Mouse (Mus musculus): ENCODE measurements at regions not wholly inside any gene's neighbourhood (a gene's known extent, or its start where the extent isn't known, plus 50 kb on each side); places are given as distances from the start of the nearest gene placed in this dataset.
"Not testable (repeated sequence)": the region's sequence is repeated elsewhere in the genome, so short reads cannot be mapped to it uniquely, and the experiment has no call there.

DNA sequence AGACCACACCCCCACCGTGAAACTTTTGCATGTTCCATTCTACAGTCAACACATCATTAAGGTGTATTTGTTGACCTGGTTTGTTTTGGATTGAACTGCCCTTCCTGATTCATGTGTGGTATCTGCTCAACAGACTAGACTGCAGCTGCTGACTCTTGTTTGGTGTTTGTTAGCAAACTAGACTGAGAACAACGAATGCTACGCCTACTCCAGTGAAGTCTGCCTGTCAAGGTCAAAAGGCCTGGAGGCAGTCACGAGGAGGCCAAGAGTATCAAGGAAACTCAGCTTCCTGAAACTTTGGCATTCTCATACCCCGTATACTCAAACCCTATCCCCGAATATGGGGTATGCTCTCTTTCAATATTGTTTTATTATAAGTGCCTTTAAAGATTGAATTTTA is 194.2 kb upstream of the Spin1 start:
- not testable (repeated sequence) for DNase-seq (ENCODE audit: low spot score in 2 of 2)

- DNase-seq (ENCODE audit: low spot score in 2 of 2): no peak
These were observed 193.8 kb upstream of the Spin1 start for GRCm38 (mm10) chr13:50906910-50907309.

DNA sequence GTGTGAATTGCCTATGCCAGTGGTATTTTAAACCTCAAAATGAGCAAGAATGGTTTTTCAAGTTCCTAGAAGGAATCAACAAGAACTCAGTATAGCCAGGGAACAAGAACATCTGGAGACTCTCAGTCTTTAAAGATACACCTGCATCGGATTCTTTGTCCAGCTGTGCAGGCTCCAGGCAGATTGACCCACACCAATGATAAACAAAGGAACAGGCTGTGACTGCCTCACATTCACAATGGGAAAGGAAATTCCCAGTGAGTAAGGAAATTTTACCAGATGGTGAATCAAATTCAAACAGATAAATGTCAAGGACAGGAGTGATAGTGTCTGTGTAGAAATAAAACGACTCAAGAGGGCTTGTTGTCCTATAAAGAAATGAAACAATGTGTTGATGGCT is 187.9 kb upstream of the Spin1 start:
- not testable (repeated sequence) for DNase-seq (ENCODE audit: low spot score in 2 of 2)

DNA sequence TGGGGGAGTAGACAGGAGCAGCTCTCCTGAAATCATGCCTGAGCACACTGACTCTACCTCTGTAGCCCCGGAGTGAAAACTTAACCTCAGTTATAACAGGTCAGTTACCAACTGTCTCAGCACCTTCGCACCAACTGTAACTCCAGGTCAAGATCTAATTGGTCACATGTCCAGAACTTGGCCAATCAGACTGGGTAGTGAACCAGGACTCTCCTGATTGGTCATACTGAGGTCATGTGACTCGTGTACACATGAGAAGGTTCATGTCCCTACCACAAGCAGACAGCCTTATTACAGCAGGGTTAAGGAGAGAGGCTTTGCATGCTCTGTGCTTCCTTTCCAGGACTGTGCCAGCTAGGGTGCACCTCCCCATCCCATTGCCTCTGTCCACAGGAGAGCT is 166.7 kb upstream of the Spin1 start:
- DNase-seq (ENCODE audit: low spot score in 2 of 2): not testable (repeated sequence)

- DNase-seq (ENCODE audit: low spot score in 2 of 2): no peak
These were observed 158.1 kb upstream of the Spin1 start for GRCm38 (mm10) chr13:50942561-50942960.

DNA sequence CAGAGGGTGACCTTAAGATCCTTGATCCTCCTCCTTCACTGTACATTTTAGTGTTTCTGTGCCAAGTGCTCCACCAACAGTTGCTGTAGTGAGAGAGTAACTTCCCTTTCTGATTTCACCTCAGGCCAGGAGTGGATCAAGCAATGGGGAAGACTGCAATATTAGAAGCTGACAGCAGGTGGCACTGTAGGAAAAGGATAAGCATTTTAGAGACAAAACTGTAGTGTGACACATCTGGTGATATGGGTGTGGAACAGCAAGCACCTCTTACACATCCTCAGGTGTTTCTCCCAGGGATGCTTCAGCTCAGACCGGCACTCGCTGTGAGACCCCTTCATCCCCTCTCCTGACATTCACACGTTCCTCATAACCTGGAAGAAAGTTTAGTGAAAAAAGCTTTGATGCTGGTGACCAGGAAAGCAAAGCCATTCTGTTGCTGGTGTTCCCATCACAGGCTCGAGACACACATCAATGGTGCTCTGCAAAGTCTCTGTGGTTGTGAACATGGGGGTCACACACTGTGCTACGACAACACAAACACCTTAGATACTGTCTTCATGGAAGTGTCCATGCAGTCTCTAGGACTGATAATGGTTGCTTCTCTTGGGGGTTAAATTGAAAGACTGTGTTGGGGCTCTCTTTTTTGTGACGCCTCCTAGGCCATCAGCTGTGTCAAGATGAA is 151.0 kb upstream of the Spin1 start:
- DNase-seq (ENCODE audit: low spot score in 2 of 2): peak; percentile 79 to 88

DNA sequence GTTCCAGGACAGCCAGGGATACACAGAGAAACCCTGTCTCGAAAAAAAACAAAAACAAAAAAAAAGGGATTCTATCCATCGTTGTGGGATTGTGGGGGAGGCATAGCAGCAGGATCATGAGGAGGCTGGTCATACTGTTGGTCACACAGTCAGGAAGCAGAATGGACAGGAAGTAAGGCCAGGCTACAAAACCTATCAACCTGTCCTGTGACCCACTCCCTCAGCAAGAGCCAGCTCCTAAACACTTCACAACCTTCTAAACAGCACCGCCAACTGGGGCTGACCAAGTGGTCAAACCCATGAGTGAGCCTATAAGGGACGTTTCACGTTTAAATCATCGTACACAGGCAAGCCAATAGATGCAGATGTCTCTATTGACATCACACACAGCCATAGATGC is 146.0 kb upstream of the Spin1 start:
- no peak for DNase-seq (ENCODE audit: low spot score in 2 of 2)

DNA sequence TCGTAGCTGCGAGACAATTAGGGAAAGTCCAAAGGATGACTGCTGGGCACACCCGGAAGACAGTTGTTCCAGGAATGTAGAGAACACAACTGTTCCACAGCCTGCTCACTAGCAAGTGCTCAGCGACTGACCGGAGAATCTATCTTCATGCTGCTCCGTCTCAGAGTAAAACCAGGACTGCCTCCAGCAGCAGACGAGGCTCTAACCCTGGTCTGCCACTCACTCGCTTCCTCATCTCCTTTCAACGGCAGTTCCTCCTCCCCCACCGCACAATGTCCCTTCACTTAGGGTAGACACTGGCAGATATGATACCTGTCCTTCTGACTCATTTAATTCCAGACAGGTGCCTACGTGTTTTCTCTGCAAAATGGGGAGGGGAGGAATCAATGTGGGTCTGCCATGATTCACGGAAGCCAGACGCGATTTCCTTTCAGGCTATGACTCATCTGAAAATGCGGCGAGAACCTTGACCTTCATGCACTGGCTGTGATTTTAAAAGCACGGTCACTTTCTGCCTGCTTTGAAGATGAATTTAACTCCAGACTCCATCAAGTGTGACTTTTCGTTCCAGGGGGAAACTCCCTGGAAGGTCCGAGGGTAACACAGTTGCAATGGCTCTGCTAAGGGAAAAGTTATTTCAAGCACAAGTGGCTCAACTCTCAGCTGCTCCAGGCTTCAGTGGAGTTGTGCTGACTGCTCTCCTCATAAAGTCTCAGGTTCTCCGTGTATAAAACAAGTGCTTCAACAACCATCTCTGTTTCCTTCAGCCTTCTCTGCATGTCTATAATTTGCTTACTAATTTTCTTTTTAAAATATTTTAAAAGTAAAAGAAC is 142.4 kb upstream of the Spin1 start:
- peak; percentile 26 to 52 for DNase-seq (ENCODE audit: low spot score in 2 of 2)

DNA sequence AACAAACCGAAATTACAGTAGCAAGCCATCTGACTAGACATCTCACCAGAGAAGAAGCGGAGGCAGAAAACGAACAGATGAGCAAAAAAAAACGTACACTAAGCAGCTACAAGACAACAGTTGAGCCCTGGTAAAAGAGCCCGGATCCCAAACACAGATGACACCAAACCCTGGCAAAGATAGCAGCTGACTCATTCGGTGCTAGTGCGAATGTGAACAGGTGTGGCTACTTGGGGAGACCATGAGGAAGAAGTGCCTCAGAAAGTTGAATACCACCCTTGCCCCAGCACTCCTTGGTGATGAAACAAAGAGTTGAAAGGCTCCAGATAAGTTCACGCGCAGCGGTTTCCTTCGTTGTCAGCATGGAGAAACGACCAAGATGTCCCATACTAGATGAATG is 139.8 kb upstream of the Spin1 start:
- DNase-seq (ENCODE audit: low spot score in 2 of 2): no peak

DNA sequence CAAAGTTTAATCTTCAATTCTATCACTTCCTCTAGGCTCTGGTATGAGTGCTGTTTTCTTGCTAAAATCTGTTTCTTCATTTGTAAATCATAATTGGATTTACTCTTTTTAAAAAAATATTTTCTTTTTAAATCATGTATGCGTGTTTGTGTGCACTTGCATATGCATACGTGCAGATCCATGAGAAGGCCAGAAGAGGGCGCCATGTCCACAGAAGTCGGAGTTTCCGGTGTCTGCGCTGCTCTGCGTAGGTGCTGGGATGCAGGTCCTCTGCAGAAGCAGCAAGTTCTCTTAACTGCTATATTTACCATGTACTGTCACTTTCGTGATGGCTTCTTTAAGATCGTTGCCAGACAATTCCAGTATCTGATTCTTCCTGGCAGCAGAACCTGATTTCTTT is 136.6 kb upstream of the Spin1 start:
- peak in 1 of 2 experiments; percentile 30 for DNase-seq (ENCODE audit: low spot score in 2 of 2)

GRCm38 (mm10) chr13:50965041-50965440 is 135.6 kb upstream of the Spin1 start:
- DNase-seq (ENCODE audit: low spot score in 2 of 2): not testable (repeated sequence)

- no peak for DNase-seq (ENCODE audit: low spot score in 2 of 2)
These were observed 135.0 kb upstream of the Spin1 start for GRCm38 (mm10) chr13:50965678-50966077.

DNA sequence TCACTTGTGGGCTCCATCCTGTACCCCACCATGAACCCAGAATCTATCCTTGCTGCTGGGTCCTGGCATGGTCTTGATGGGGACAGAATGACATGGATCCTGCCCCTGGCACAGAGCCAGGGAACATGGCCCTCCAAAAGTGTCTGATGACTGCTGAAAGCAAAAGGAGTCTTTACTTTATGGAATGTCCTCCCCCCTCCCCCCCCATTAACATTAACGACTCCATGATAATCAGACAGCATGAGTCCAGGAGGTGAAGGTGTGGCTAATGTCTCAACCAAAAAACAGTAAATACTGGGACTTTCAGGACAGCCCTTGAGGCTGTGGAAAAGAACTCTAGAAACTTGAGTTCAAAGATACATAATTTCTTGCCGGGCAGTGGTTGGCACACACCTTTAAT is 133.9 kb upstream of the Spin1 start:
- DNase-seq (ENCODE audit: low spot score in 2 of 2): no peak

DNA sequence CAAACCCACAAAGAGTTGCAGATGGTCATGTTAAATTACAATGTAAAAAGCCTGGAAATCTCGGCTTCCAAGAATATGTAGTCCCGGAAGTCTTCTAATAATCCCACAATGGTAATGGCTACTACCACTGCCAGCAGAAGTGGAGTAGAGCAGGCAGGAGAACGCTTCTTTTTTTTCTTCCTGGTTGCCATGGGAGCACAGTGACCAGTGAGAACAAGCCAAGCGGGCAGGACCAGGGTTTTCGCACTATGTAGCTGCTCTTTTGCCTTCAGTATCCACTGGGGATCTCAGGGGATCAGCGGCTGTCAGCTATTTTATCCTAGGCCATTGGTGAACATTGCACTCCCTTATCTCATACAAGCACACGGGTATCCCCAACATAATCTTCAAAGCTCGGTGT is 127.3 kb upstream of the Spin1 start:
- DNase-seq (ENCODE audit: low spot score in 2 of 2): no peak

- DNase-seq (ENCODE audit: low spot score in 2 of 2): peak in 1 of 2 experiments; percentile 14
These were observed 125.3 kb upstream of the Spin1 start for GRCm38 (mm10) chr13:50975306-50975920.

- no peak for DNase-seq (ENCODE audit: low spot score in 2 of 2)
These were observed 118.7 kb upstream of the Spin1 start for GRCm38 (mm10) chr13:50982005-50982404.

- DNase-seq (ENCODE audit: low spot score in 2 of 2): no peak
These were observed 117.7 kb upstream of the Spin1 start for GRCm38 (mm10) chr13:50982990-50983389.

DNA sequence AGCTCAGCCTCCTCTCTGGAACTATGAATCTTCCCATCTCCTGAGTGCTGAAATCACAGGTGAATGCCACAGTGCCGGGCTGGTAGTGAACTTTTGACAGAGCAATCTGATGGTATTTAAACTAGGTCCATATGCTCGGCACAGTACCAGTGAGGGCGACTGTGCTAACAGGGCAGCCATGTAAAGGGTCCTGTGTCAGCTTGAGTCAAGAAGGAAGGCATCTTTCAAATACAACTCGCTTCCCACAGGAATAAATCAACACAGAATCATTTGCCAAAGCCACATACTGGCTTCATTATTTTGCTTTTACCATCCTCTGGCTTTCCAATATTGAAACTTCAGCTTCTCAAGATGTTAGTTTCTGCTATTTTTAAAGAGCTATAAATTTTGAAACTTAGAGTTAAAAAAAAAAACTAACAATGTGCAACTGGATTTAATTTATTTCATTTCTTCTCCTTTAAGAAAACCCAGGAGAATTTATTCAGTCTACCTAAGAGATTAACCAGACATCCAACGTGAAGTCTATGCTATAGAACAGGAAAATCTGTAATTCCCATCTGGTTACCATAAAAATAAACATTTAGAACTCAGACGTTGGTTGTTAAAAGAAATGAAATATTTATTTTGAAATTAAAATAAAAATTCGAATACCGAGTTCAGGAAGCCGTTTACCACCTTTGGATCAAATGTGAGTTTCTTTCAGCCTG is 108.8 kb upstream of the Spin1 start:
- no peak for DNase-seq (ENCODE audit: low spot score in 2 of 2)

DNA sequence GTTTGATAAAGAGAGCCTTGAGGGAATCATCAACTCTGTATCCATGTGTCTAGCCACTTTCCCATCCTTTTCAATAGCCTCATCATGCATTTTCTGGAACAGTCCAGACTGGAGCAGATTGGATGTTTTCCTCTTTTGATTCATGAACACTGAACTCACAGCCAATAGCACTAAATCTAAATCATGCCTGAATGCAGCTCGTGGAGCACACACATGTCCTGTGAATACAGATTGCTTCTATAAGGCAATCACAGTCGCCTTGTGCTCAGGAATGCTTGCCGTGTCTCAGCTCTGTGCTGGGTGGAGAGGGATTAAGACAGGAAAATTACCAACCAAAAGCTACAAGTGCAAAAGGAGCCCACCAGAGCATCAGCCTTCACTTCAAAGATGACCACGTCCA is 100.9 kb upstream of the Spin1 start:
- no peak for DNase-seq (ENCODE audit: low spot score in 2 of 2)

GRCm38 (mm10) chr13:51004827-51005226 is 95.9 kb upstream of the Spin1 start:
- no peak for DNase-seq (ENCODE audit: low spot score in 2 of 2)

GRCm38 (mm10) chr13:51010736-51011135 is 89.9 kb upstream of the Spin1 start:
- no peak for DNase-seq (ENCODE audit: low spot score in 2 of 2)

- no peak for DNase-seq (ENCODE audit: low spot score in 2 of 2)
These were observed 84.5 kb upstream of the Spin1 start for GRCm38 (mm10) chr13:51016209-51016608.

All from adrenal gland, adult 18-20 months (tissue).